Mouse (Mus musculus) urinary bladder, postnatal 25 days (tissue): ENCODE data around the gene Nrd1.

ENCODE experiments used
- DNase-seq: peaks from one replicate; pipeline ENCODE4 v3.0.0; 2022; ENCODE audit warnings: low spot score

Gene Nrd1

GRCm38 (mm10) chr4:109026543-109026942, 26.1 kb downstream of the Nrd1 start:
- DNase-seq, result no peak

- DNase-seq, result no peak
These were observed 29.4 kb downstream of the Nrd1 start for GRCm38 (mm10) chr4:109029857-109030256.

- no peak for DNase-seq
These were observed 29.8 kb downstream of the Nrd1 start for GRCm38 (mm10) chr4:109030266-109030665.

GRCm38 (mm10) chr4:109036327-109036726, 35.9 kb downstream of the Nrd1 start:
- DNase-seq, result peak; percentile 52

- no peak for DNase-seq
These were observed 42.3 kb downstream of the Nrd1 start for GRCm38 (mm10) chr4:109042739-109043138.

- DNase-seq, result no peak
These were observed 42.8 kb downstream of the Nrd1 start for GRCm38 (mm10) chr4:109043294-109043693.

- no peak for DNase-seq
These were observed 43.3 kb downstream of the Nrd1 start for GRCm38 (mm10) chr4:109043756-109044155.

- DNase-seq, result no peak
These were observed 47.8 kb downstream of the Nrd1 start for GRCm38 (mm10) chr4:109048258-109048657.

- DNase-seq, result no peak
These were observed 51.8 kb downstream of the Nrd1 start for GRCm38 (mm10) chr4:109052282-109052681.

GRCm38 (mm10) chr4:109054003-109054402, 53.5 kb downstream of the Nrd1 start:
- DNase-seq, result no peak

- no peak for DNase-seq
These were observed 55.9 kb downstream of the Nrd1 start for GRCm38 (mm10) chr4:109056351-109056750.

- no peak for DNase-seq
These were observed 57.2 kb downstream of the Nrd1 start for GRCm38 (mm10) chr4:109057640-109058039.

- DNase-seq, result no peak
These were observed 58.9 kb downstream of the Nrd1 start for GRCm38 (mm10) chr4:109059255-109059821.

- no peak for DNase-seq
These were observed 64.5 kb downstream of the Nrd1 start for GRCm38 (mm10) chr4:109064941-109065340.

- no peak for DNase-seq
These were observed 65.3 kb downstream of the Nrd1 start for GRCm38 (mm10) chr4:109065714-109066113.

- no peak for DNase-seq
These were observed 72.4 kb downstream of the Nrd1 start for GRCm38 (mm10) chr4:109072891-109073290.

- no peak for DNase-seq
These were observed 72.8 kb downstream of the Nrd1 start for GRCm38 (mm10) chr4:109073296-109073695.

GRCm38 (mm10) chr4:109078941-109079340, 78.5 kb downstream of the Nrd1 start:
- DNase-seq, result no peak

GRCm38 (mm10) chr4:109079676-109080075, 79.2 kb downstream of the Nrd1 start:
- DNase-seq, result no peak

- DNase-seq, result no peak
These were observed 79.7 kb downstream of the Nrd1 start for GRCm38 (mm10) chr4:109080118-109080517.

- no peak for DNase-seq
These were observed 88.7 kb downstream of the Nrd1 start for GRCm38 (mm10) chr4:109089171-109089570.

- DNase-seq, result no peak
These were observed 89.5 kb downstream of the Nrd1 start for GRCm38 (mm10) chr4:109089999-109090398.

- DNase-seq, result no peak
These were observed 90.9 kb downstream of the Nrd1 start for GRCm38 (mm10) chr4:109091241-109091777.

GRCm38 (mm10) chr4:109092344-109092743, 91.9 kb downstream of the Nrd1 start:
- no peak for DNase-seq
